Mouse (Mus musculus) skeletal muscle tissue, postnatal 0 days (tissue): Measurements from ENCODE around the gene Gm8369. TPM values are rescaled to one million over a fixed set of nuclear protein-coding genes. Genes with fewer than 3 reads are reported as not detected.

Experiments
- polyA plus RNA-seq: library from polyadenylated mRNA; unstranded; fragments of >200 nt; fragmentation: Nextera tagmentation; extraction: Ambion mirVana; gene quantifications from 2 replicates; pipeline ENCODE4 v1.2.1, GENCODE M21; 2015

Gm8369 gene
- polyA plus RNA-seq: 0.04 and 0.35 TPM in 2 replicates

DNA sequence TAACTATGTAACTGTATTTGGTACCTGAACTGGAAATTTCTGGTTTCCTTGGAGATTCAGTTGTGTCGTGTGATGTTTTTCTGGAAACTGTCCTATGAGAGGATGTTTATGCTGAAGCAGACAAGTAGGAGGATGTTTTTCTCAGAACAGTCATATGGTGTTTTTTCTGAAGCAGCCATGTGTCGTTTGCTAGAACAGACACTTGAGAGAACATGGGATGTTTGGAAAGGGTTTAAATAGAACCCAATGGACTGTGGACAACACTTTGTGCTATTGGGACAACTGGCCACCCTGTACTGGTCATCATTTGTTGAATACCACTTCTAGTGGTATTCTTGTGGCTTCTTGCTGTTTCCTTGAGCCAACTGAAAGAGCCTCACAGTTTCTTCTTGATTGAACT lies at the start of gene Gm8369:
TSS of gene Gm8369 (plus strand) at position 193 of the 400 bp plus-strand sequence.

DNA sequence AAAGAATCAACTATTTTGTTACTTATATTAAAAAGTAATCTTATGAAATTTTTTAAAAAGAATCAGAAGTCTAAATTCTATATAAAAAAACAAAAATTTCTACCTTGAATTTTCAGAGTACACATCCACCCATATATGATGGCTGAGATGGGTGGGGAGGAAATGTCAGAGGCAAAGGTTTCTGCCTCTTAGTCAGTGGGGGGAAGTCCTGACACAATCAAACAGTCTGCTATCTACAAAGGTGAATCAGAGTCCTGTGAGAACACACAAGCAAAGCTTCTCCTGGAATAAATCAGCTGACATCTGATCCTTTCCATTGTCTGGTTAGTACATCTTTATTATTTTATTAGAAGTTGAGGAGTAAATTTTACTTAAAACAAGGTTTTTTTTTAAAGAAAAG lies 42.4 kb upstream of the Gm8369 start, which contains the start of gene Ms4a4b:
TSS of gene Ms4a4b (plus strand) at position 216 of the 400 bp plus-strand sequence.

DNA sequence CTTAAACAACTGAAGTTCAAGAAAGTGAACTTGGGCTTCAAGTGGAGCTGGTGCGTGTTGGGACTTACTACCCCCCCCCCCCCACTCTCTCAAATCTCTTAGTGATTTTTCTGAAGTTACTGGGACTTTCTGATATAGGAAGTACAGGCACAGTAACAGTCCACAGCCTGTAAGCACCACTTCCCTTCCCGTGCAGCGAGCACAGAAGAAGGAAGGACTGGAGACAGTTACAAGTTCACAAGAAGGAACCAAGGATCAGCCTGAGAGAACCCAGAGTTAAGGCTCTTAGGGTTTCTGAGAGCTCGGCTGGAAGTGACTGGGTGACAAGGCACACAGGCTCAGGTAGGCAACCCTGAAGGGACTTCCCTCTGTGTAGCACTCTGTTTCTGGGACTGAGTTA lies 16.5 kb upstream of the Gm8369 start, which contains the start of gene Ms4a6c:
TSS of gene Ms4a6c (plus strand) at position 152 of the 400 bp plus-strand sequence.

DNA sequence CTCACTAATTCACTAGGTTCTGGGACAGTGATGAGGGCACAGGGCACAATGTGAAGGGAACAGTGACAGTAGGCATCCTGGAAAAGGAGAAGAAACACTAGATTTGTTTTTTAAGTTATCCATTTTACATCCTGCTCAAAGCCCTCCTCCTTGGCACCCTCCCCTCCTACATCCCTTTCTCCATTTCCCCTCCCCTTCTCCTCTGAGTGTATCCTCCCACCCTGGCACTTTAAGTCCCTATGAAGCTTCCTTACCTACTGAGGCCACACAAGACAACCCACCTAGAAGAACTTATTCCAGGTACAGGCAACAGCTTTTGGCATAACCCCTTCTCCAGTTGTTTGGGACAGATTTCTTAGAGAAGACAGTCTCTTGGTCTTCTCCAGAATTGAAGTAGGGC lies 30.5 kb downstream of the Gm8369 start, which contains the start of gene Ms4a6b:
TSS of gene Ms4a6b (plus strand) at position 267 of the 400 bp plus-strand sequence.

DNA sequence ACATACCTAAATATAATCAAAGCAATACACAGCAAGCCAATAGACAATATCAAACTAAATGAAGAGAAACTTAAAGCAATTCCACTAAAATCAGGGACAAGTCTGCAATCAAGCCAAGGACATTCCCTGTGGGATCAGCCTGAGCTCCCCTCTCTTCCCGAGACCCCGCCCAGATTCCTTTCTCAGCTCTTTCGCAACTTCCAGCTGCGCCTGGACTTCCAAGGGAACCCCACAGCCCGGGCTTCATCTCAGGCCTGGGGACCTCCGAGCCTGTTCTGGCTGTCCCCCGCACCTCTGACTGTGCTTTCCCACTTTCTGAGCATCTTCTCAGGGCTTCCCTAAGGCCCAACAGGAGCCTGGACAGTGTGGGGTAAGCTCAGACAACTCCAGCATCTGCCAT lies 50.9 kb downstream of the Gm8369 start, which contains the start of gene Ms4a4d:
TSS of gene Ms4a4d (plus strand) at position 209 of the 400 bp plus-strand sequence.

Other genes starting within 250 kb of the Gm8369 start
- 0.04 and 0.06 TPM in 2 replicates for gene Ms4a1, start 219.7 kb upstream of the Gm8369 start, polyA plus RNA-seq
- gene Ms4a5, start 202.1 kb upstream of the Gm8369 start, polyA plus RNA-seq: not detected in 2 replicates
- 0.17 TPM in 2 replicates for gene Ms4a14, start 171.5 kb upstream of the Gm8369 start, polyA plus RNA-seq
- 10.7 and 15.8 TPM in 2 replicates for gene Ms4a7, start 149.8 kb upstream of the Gm8369 start, polyA plus RNA-seq
- gene Ms4a4a, start 110.4 kb upstream of the Gm8369 start, polyA plus RNA-seq: 11.3 and 13.8 TPM in 2 replicates
- gene Ms4a4c, start 81.2 kb upstream of the Gm8369 start, polyA plus RNA-seq: 0.76 and 1.0 TPM in 2 replicates
- gene Ms4a4b, start 42.4 kb upstream of the Gm8369 start, polyA plus RNA-seq: 0.52 and 0.53 TPM in 2 replicates
- 10.5 and 14.3 TPM in 2 replicates for gene Ms4a6c, start 16.6 kb upstream of the Gm8369 start, polyA plus RNA-seq
- 7.2 and 10.4 TPM in 2 replicates for gene Ms4a6b, start 30.6 kb downstream of the Gm8369 start, polyA plus RNA-seq
- gene Ms4a4d, start 50.9 kb downstream of the Gm8369 start, polyA plus RNA-seq: 3.8 and 4.0 TPM in 2 replicates
- gene Ms4a6d, start 118.9 kb downstream of the Gm8369 start, polyA plus RNA-seq: 10.5 and 12.0 TPM in 2 replicates
- gene Ms4a2, start 137.8 kb downstream of the Gm8369 start, polyA plus RNA-seq: 2.4 and 4.2 TPM in 2 replicates
- 0.21 TPM in 1 of 2 replicates, not detected in the other for gene Ms4a3, start 154.9 kb downstream of the Gm8369 start, polyA plus RNA-seq
- not detected in 2 replicates for gene Oosp2, start 174.6 kb downstream of the Gm8369 start, polyA plus RNA-seq
- gene Oosp1, start 205.2 kb downstream of the Gm8369 start, polyA plus RNA-seq: not detected in 2 replicates
- not detected in 2 replicates for gene Oosp3, start 211.1 kb downstream of the Gm8369 start, polyA plus RNA-seq